Mouse (Mus musculus) ES-E14 (cell line): ENCODE data around the gene Cacng3.

Source experiments
- CHD2 ChIP-seq: IDR thresholded peaks from 2 replicates; pipeline ENCODE4 v1.6.1; 2014; ENCODE audit warnings: mild to moderate bottlenecking, low read depth, low read length, inconsistent platforms
- ZC3H11A ChIP-seq: IDR thresholded peaks from 2 replicates; pipeline ENCODE4 v1.6.1; 2012; ENCODE audit warnings: low read depth, mild to moderate bottlenecking, inconsistent platforms, low read length, borderline replicate concordance
- ZNF384 ChIP-seq: IDR thresholded peaks from 2 replicates; pipeline ENCODE4 v1.6.1; 2012; ENCODE audit warnings: low read depth, low read length, inconsistent platforms

- TF ChIP-seq CHD2 (no peak), ZNF384 (no peak), ZC3H11A (no peak)
Measured at GRCm38 (mm10) chr7:122740663-122741062, 70.4 kb downstream of the Cacng3 start.
